Mouse (Mus musculus): ENCODE results near the gene Spsb1. TPM values are rescaled to one million over a fixed set of nuclear protein-coding genes. Genes with fewer than 3 reads are reported as not detected.

Gene Spsb1
- total RNA-seq, 2 experiments from 2014 or later = 5.2 to 8.2 TPM

DNA sequence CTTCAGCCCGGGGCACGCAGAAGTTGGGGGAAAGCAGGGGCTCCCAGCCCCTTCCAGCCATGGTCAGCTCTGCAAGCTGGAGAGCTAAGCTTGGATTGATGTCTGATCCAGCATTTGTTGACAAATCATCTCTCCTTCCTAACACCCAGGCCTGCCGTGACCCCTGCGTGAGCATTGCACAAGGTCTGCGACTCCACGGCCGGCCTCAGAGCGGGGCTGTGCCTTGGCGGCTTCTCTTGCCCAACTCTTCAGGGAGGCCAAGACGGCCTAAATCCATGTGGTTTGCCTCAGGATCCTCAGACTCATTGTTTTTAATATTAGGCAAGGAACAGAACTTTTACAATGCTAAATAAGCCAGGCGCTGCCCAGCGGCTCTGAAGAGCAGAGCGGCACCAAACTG, 3.6 kb downstream of the Spsb1 start:
- DNase-seq = peak; percentile 56

- no peak for DNase-seq
These were observed 5.2 kb downstream of the Spsb1 start for GRCm38 (mm10) chr4:149949691-149950090.

DNA sequence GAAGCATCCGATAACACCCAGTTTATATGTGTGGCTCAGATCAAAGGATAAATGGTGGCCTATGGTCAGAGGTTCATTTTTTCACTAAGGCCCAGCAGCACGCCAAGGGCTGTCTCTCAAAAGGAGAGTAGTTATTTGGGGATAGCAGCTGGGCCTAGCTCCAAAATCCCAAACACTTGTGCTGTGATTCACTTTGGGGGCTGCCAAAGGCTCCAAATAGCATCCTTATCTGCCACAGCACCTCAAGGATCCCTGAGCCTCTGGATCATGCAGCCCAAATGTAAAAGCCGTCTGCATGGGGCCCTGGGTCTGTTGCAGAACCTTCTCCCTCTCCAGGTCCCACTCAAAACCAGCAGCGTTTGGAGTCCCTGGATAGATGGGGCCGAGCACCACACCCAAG, 6.7 kb downstream of the Spsb1 start:
- DNase-seq = no peak

- no peak for DNase-seq
These were observed 7.4 kb downstream of the Spsb1 start for GRCm38 (mm10) chr4:149947396-149947795.

GRCm38 (mm10) chr4:149945194-149945593, 9.6 kb downstream of the Spsb1 start:
- DNase-seq = no peak

- DNase-seq = no peak
These were observed 10.6 kb downstream of the Spsb1 start for GRCm38 (mm10) chr4:149944214-149944613.

DNA sequence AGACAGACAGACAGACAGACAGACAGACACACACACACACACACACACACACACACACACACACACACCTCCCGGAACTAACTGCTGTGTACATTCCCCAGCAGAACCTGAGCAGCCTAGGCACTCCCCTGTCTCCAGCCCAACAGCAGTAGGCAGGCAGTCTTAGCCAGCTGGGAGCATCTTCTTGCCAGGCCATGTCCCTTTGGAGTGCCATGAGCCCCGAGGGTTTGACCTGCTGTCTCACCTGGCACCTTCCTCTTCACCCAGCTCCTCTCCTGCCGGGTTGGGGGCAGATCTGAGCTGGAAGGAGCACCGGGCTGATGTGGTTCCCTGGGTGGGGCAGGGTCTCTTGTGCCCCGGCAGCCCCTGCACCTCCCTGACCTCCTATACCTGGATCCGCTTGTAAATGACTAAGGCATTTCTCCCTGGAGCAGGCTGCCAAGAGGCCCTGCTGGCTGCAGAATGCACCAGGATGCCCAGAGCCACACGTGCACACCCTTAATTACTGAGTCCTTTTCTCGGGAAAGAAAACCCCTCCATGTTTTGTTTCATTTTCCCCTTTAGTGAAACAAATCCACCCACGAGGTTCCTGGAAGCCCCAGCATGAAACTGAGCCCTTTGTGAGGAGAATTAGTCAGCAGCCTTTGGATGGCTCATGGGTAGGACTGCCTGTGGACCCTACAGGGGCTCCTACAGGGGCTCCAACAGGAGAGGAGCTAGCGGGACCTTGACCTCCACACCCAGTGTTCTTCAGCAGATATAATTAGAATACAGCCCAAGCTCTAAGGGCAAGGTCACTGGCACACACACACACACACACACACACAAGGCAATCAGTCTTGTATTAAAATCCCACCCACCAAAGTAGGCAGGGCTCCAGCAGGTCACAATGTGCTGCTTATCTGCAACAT, 11.8 kb downstream of the Spsb1 start:
- DNase-seq = no peak

DNA sequence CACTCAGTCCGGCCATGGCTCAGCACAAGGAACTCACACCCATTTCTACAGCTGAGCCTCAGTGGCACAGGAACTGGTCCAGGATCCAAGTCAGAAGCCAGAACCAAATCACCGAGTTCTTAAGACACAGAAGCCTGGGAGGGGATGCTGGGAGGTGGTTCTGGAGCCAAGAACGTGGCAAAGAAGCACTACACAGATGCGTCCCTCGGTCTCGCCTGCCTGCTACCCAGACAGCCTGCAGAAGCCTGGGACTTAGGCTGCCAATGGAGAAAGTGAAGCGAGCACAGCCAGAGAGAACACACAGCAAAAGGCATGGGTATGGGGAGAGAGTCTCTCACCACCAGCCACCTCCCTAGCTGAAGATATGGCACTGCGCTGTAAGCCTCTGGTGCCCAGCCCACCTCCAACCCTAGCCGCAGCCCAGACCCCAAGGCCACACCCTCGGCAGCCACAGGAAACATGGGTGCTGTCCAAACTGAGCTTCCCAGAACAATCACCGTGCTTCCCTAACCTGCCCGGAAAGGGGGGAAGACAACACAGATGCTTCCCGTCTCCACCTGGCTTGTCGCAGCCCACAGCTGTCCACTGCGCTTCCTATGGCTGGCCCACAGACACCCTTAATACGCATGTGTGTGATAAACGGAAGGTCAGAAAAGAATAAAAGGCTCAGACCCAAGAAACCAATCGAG, 13.6 kb downstream of the Spsb1 start:
- no peak for DNase-seq

DNA sequence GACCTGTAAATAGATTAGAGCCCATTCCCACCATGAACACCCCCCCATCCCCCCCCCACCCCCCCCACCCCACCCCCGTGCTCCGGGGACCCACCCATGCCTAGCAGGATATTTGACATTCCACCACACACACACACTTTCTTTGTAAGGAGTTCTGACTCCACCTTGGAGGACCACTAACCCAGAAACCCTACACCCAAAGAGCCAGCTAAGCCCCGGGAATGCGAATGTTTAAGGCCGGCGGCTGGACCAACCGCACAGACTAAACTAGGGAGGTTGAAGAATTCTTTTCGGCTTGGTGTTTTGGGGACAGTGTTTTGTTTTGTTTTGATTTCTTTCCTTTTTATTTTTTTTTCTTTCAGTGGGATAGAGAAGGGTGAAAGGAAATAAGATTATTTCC, 16.1 kb downstream of the Spsb1 start:
- no peak for DNase-seq

DNA sequence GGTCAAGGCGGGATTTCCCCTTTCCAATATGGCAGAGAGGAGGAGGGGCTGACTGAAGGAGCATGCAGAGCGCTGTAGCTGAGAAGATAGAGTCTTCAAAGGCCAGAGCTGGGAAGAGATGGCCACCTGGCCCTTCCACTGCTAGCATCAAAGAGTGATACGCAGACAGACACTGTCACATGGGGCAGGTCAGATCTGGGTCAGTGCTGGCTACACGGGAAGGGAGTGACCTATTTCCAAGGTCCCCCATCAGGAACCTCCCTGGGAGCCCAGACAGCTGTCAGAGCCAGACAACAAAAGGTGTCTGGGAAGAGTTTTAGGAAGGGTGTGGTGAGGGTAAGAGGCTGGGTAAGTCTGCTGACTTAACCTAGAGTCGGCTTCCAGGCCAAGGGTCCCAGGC, 17.9 kb downstream of the Spsb1 start:
- DNase-seq = no peak

GRCm38 (mm10) chr4:149935470-149935869, 19.4 kb downstream of the Spsb1 start:
- no peak for DNase-seq

DNA sequence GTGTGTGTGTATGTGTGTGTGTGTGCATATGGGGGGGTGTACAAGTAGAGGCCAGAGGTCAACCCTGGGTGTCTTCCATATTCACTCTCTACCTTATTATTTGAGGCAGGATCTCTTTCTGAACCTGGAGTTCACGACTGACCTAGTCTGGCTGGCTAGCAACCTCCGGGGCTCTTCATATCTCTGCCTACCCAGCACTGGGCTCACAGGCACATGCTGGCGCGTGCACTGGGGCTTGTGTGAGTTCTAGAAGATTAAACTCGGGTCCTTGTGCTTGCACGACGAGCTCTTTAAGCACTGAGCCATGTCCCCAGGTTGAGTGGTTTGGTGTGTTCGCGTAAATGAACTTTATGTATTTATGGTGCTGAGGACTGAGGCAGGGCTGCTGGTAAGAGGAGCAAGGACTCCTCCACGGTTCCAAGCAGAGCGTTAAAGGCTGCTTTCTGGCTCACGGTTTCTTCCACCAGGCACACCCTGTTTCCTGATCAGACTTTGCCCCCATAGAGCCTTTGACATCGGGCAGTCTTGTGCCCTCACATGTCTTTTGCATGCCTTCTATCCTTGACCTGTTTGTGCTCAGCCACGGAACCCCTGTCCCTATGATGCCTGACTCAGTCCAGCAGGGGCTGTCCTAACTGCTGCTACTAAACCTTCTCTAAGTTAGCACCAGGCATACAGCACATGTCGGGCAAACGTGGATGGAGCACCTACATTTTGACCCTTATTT, 21.2 kb downstream of the Spsb1 start:
- no peak for DNase-seq

DNA sequence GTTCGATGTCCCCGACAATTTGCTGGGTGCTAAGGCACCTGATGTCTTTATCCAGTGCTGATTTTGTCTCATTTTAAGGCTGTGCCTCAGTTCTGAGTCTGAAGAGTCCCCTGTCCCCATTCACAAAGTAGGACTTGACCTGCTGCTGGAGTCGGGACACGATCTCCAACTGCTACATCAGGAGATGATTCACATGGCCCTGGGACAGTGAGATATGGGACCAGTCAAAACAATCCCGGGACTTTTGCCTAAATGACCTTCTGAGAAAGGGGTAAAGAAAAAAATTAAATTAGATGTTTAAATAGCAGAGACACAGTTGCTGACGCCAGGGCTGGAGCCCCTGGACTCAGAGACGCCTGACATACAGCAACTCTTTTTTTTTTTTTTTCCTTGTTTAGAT, 21.8 kb downstream of the Spsb1 start:
- no peak for DNase-seq

DNA sequence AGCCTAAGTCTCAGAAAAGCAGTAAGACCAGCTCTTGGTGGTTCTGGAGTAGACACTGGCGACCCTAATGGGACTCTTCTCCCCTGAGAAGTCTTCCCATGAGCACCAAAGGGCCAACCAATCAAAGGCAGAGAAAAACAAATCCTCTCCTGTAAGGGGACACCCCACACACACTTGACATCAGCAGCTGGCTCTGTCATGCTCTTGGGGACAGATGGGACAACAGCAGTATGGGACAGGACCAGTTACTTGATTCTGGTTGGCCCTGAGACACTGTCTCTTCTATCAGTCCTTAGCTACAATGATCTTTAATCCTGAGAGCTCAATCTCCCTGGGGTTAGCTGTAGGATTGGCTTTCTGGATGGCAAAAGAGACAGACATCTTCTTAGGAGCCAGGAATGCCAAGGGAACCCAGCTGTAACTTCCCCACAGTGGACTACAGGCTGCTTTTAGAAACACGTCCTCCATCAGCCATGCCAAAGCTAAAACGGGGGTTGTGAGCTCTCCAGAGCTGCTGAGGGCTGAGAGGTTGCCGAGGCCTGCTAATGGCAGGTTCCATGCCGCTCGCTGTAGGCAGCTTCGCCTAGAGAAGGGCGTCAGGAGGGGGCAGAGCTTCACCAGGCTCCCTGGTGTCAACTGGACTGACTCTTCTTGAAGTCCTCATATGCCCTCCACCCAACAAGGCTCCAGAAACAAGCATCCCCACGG, 22.6 kb downstream of the Spsb1 start:
- no peak for DNase-seq

DNA sequence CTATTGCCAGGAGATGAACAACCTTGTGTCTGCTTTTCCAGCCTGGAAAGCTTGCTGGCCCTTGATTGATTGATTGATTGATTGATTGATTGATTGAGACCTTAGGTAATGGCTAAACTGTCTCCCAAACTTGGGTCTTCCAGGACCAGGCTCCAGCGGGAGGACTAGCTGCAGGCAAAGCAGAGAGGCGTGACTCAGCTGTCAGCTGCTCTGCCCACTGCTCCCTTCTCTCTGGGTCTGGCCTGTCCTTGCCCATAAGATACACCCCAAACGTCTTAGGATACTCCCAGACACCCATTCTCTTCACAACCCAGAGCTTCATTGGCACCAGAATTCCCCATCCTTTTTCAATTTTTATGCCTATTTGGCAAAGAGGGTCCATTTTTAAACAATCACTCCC, 24.1 kb downstream of the Spsb1 start:
- DNase-seq = no peak

- DNase-seq = no peak
These were observed 31.8 kb downstream of the Spsb1 start for GRCm38 (mm10) chr4:149923014-149923413.

DNA sequence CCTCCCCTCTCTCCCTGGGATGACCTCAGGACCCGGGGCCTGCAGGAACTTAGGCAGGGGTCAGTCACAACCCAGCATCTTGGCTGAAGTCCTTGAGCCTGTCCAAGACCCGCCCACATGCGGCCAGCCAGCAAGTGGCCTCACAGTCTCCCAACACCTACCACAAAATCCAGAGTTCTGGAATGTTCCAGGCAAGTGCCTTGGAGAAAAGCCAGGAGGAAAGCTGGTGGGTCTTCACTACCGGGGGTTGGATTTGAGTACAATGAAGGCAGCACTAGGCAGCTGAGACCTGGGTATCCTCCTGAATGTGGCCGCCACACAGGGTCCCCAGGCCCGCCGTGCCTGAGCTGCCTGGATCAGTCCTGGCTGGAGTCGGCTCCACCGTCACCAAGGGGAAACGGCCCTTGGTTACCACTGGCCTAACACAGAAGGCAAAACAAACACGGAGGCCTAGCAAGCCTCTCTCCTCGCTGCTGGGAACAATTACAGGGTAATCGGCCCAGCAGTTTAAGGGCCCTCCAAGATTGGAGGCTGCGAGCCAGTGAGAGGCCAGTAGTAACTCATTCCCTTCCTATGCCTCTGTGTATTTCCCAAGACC, 32.6 kb downstream of the Spsb1 start:
- peak; percentile 84 for DNase-seq

DNA sequence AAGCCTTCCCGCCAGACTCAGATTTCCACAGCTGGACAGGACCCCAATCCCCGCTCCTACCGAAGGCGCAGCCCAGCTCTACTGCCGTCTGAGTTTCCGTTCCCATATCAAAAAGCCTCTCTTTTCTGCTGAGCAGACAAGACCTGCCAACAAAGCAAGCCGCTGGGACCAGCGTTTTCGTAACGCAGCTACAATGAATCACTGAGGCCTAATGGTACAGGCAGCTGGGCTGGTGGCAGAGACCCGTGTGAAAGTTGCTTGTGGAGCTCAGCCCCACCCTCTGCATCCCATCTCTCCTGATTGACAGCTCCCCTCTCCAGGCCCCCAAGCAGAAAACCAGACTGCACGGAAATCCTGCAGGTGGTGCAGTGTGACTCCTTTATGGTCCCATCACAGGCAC, 34.0 kb downstream of the Spsb1 start:
- DNase-seq = peak; percentile 64

DNA sequence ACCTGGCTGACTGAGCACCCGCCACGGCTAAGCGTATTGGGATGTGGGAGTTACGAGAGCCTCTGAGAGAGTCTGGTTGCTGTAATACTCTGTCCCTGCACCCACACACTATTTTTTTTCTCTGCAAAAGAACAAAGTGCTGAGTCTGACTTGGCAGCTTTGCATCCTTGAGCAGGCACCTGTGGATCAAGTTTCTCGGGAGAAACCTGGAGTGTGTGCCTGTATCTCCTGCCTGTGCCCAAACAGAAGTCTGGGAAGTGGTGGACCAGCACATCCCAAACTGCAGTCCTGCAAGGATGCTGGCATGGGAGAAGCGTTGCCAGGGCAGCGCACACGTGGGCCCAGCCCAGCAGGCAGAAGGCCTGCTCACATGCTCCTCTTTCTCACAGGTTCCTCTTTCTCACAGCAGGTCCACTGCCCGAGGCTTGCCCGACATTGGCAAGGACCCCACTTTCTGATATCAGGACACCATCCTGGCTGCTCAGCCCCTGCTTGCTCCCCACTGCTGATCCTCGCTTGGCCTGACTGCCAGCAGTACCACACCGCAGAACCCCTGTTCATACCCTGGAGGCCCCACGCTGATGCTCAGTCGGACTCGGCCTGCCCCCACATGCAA, 36.3 kb downstream of the Spsb1 start:
- DNase-seq = no peak

DNA sequence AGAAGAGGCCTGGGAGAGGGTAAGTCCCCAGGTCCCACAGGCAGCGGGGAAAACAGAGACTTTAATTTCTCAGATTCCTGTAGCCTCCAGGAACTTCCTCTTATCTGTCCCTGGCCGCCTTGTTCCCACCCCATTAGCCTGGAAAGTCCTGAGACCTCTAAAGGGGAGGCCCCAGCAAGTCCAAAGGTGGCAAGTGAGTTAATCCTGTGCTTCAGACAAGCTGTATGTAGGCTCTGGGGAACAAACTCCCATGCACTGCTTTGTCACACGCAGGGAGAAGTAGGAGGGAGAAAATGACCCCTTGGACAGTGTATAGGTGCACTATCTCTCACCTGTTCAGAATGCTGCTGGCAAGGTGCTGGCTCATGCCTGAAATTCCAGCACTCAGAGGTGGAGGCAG, 38.0 kb downstream of the Spsb1 start:
- no peak for DNase-seq

GRCm38 (mm10) chr4:149913709-149914370, 41.0 kb downstream of the Spsb1 start:
- no peak for DNase-seq
